Mouse (Mus musculus) leukemia stem cell, adult 10-12 weeks (primary cell): Measurements from ENCODE around the gene Esm1. TPM values are rescaled to one million over a fixed set of nuclear protein-coding genes. Genes with fewer than 3 reads are reported as not detected.

Source experiments
- polyA plus RNA-seq: library from polyadenylated mRNA; stranded (reverse); fragments of >175 nt; gene quantifications from 2 replicates; pipeline ENCODE4 v1.2.3, GENCODE M21; 2012; ENCODE audit warnings: low replicate concordance

Gene Esm1
- polyA plus RNA-seq, result 0.34 TPM in 1 of 2 replicates, not detected in the other

DNA sequence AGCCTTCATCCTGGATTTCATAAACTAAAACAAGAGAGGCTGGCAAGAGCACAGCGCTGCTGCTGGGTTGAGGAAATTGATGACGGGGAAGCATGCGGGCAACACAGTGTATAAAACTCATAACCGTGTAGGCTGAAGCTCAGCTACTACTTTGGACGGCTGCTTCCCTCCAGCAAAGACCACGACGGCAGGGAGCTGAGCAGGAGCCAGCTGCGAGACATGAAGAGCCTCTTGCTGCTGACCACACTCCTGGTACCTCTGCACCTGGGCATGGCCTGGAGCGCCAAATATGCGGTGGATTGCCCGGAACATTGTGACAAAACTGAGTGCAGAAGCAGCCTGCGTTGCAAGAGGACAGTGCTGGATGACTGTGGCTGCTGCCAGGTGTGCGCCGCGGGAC lies at the start of gene Esm1:
Gene Esm1, plus strand, starts transcription at position 36 of the 400 bp plus-strand sequence.

DNA sequence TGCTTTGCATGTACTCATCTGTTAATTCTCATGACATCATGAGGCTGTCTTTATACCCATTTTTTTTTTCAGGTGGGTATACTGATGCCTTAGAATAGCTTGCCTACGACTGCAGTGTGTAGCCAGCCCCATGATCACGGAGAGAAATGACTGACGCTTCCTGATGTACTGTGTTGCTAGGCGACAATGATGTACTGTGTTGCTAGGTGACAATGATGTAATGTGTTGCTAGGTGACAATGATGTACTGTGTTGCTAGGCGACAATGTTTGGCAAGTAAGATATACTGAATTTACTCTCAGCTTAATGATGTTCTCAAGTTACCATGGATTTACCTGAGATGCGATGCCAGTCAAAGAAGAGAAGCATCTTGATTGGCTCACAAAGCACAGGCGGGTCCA lies 16.4 kb downstream of the Esm1 start, which contains the start of gene Gzmk:
Gene Gzmk, minus strand, starts transcription at position 98 of the 400 bp plus-strand sequence.

Other genes starting within 250 kb of the Esm1 start
- gene Ccno, start 221.9 kb upstream of the Esm1 start, polyA plus RNA-seq, result 0.34 TPM in 1 of 2 replicates, not detected in the other
- gene Mcidas, start 215.8 kb upstream of the Esm1 start, polyA plus RNA-seq, result not detected in 2 replicates
- gene Cdc20b, start 174.5 kb upstream of the Esm1 start, polyA plus RNA-seq, result 0.11 TPM in 1 of 2 replicates, not detected in the other
- 0.23 TPM in 1 of 2 replicates, not detected in the other for gene Gpx8, start 163.2 kb upstream of the Esm1 start, polyA plus RNA-seq
- gene Gzma, start 108.7 kb upstream of the Esm1 start, polyA plus RNA-seq, result 3.2 TPM in 1 of 2 replicates, not detected in the other
- gene Gzmk, start 16.2 kb downstream of the Esm1 start, polyA plus RNA-seq, result not detected in 2 replicates
- 0.30 TPM in 1 of 2 replicates, not detected in the other for gene BC067074, start 83.5 kb downstream of the Esm1 start, polyA plus RNA-seq